Mouse (Mus musculus) embryo, embryonic 11 days (tissue): ENCODE data around the gene Adam19.
A peak's percentile ranks its signal among the peaks of the same experiment; 100 is the strongest.

Experiments used
- DNase-seq: peaks from one replicate; pipeline ENCODE4 v3.0.0-alpha.2; 2015

The Adam19 gene

GRCm38 (mm10) chr11:46054911-46055895 lies 589 bp upstream of the Adam19 start:
- peak; percentile 35 for DNase-seq

- DNase-seq, result peak; percentile 63
These were observed 1.1 kb downstream of the Adam19 start for GRCm38 (mm10) chr11:46056770-46057411.

- no peak for DNase-seq
These were observed 2.2 kb downstream of the Adam19 start for GRCm38 (mm10) chr11:46058011-46058410.

- no peak for DNase-seq
These were observed 3.1 kb downstream of the Adam19 start for GRCm38 (mm10) chr11:46058916-46059315.

- DNase-seq, result no peak
These were observed 4.3 kb downstream of the Adam19 start for GRCm38 (mm10) chr11:46059887-46060650.

- DNase-seq, result no peak
These were observed 4.8 kb downstream of the Adam19 start for GRCm38 (mm10) chr11:46060651-46061020.

- no peak for DNase-seq
These were observed 6.1 kb downstream of the Adam19 start for GRCm38 (mm10) chr11:46061776-46062445.

- no peak for DNase-seq
These were observed 6.8 kb downstream of the Adam19 start for GRCm38 (mm10) chr11:46062569-46062968.

- DNase-seq, result no peak
These were observed 7.4 kb downstream of the Adam19 start for GRCm38 (mm10) chr11:46062993-46063731.

- DNase-seq, result no peak
These were observed 9.0 kb downstream of the Adam19 start for GRCm38 (mm10) chr11:46064767-46065166.

GRCm38 (mm10) chr11:46065201-46066011 lies 9.6 kb downstream of the Adam19 start:
- DNase-seq, result peak; percentile 54

GRCm38 (mm10) chr11:46067371-46068060 lies 11.7 kb downstream of the Adam19 start:
- DNase-seq, result no peak

- DNase-seq, result peak; percentile 39
These were observed 13.1 kb downstream of the Adam19 start for GRCm38 (mm10) chr11:46068756-46069407.

GRCm38 (mm10) chr11:46069408-46070003 lies 13.7 kb downstream of the Adam19 start:
- peak; percentile 59 for DNase-seq

- DNase-seq, result no peak
These were observed 14.4 kb downstream of the Adam19 start for GRCm38 (mm10) chr11:46070161-46070560.

GRCm38 (mm10) chr11:46070789-46071188 lies 15.0 kb downstream of the Adam19 start:
- DNase-seq, result no peak

- DNase-seq, result no peak
These were observed 16.8 kb downstream of the Adam19 start for GRCm38 (mm10) chr11:46072466-46073060.

- DNase-seq, result peak; percentile 42
These were observed 17.5 kb downstream of the Adam19 start for GRCm38 (mm10) chr11:46073061-46073849.
